Mouse (Mus musculus) monocyte, adult 2 months (primary cell): ENCODE results near the gene Gprc5a.

Source experiments
- DNase-seq, 2 experiments: peaks; one replicate each; pipeline ENCODE4 v3.0.0; 2022; ENCODE audit warnings: low spot score in 2 of 2, low read depth in 1 of 2

Gene Gprc5a

DNA sequence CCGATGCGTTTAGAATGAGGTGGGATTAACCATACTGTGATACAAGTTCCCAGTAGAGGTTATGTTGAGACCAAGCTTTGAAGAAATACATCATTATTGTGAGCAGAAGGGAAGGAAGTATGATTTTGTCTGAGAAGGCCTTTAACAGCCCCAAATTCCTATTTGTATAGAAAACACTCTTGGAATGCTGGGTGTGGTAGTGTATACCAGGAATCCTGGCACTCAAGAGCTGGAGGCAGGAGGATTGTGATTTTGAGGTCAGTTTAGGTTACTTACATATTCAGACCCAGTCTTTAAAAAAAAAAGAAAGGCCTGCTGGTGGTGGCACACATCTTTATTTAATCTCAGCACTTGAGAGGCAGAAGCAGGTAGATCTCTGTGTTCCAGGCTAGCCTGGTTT, 4.9 kb downstream of the Gprc5a start:
- DNase-seq: no peak

DNA sequence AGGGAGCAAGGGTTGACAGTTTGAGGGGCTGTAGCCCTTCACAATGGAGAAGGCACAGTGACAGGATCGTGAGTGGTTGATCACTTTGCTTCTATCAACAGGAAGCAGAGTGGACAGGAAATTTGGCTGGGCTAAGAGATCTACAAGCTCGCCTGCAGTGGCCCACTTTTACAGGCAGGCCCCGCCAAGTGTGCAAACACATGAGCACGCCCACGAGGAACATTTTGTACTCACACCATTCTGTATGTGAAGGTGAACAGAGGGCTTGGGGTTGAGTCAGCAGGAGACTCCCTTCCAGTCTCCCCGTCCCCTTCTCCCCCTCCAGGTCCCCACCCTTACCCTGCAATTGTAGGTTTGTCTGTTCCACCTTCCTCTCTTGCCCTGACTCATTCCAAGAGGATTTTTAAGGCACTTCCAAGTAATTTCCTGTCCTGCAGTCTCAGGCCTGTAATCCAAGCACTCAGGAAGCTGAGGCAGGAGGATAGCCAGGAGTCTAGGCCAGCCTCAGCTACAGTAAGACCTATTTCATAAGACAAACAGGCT, 9.0 kb downstream of the Gprc5a start:
- no peak for DNase-seq

GRCm38 (mm10) chr6:135076202-135076601, 10.8 kb downstream of the Gprc5a start:
- DNase-seq: no peak

DNA sequence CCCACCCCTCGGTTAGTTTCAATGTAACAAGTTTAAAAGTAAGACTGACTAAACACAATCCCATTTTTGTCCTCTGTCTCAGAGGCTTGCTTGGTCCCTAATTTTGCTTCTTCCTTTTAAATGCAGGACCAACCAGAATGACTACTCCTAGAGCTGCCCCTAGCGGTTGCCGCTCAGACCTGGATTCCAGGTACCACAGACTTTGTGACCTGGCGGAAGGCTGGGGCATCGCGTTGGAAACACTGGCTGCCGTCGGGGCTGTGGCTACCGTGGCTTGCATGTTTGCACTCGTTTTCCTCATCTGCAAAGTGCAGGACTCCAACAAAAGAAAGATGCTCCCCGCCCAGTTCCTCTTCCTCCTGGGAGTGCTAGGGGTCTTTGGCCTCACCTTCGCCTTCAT, 13.0 kb downstream of the Gprc5a start:
- no peak for DNase-seq

GRCm38 (mm10) chr6:135083991-135084502, 18.6 kb downstream of the Gprc5a start:
- DNase-seq: no peak

GRCm38 (mm10) chr6:135085703-135086102, 20.3 kb downstream of the Gprc5a start:
- no peak for DNase-seq

DNA sequence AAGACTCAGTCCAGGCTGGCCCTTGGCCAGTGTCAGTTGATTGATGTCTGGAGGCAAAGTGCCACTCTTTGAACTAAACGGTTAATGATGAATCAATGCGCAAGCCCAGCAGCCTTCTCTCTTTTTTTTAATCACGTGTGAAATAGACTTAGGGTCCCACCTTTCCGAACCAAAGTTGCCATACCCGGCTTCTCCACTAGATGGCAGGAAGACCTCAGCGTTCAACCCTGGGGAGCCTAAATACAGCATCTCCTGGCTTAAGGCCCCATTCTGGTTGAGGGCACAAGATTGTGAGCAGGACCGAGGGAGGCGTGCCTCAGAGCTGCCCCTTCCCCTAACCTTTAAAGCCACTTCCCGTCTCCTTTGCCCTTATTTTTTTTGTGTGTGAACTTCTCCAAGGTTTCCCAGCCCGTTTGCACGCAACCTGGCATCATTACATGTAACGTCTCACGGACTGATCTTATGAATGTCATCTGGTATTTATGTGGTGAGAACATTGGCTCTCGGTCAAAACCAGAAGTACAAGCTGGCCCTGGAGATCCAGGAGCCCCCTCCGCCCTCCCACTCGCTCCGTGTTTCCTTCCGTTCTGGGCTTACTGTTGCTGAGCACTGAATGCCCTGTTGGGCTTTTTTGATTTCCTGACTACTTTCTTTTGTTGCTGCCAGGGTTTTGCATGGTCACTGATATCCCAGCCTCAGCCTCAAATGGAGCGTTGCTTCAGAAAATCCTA, 22.4 kb downstream of the Gprc5a start:
- peak in 1 of 2 experiments; percentile 38 for DNase-seq

DNA sequence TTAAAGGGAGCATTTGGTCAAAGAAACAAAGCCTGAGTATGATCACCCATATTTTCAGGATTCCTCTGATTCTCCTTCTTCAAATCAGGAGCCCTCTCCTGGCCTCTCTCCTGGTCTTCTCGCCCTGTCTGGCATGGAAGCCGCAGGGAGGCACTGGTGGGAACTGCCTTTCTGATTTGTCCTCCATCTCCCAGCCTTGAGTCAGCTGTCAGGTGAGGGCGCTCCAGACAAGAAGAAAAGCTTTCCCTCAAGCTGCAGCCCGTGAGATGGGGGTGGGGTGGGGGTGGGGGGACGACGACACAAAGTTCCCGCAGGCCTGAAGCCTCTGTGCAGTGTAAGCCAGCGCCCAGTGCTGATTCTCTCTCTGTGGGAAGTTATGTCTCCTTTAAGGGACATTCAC, 24.3 kb downstream of the Gprc5a start:
- DNase-seq: no peak

GRCm38 (mm10) chr6:135090661-135091060, 25.2 kb downstream of the Gprc5a start:
- no peak for DNase-seq

DNA sequence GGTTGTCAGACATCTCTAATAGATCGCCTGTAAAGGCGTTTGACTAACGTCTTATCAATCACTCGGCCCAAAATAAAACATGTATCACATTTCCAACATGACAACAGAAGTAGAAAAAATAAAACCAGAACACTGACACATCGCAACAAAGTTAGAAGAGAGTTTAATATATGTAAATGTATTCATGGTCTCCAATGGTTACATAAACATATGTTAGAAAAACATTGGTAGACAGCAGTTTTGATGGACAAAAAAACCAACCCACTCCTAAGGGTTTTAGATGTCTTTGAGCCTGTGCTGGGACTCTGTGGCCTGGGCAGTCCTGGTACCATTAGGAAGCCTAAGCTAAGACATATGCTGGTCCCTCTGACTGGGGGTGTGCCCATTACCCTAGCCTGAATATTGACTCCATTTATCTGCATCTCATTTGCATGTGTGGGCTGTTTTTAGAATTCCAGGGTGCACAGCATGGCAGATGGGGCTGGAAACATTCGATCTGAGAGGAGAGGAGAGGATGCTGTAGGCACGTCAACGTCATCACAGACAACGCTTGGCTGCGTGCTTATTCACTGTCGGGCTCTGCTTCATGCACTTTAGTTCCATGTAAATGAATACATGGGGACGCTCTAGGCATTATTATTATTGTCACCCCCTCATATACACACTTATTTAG, 27.5 kb downstream of the Gprc5a start:
- no peak for DNase-seq

- no peak for DNase-seq
Observed at GRCm38 (mm10) chr6:135100787-135101472, 35.5 kb downstream of the Gprc5a start.

DNA sequence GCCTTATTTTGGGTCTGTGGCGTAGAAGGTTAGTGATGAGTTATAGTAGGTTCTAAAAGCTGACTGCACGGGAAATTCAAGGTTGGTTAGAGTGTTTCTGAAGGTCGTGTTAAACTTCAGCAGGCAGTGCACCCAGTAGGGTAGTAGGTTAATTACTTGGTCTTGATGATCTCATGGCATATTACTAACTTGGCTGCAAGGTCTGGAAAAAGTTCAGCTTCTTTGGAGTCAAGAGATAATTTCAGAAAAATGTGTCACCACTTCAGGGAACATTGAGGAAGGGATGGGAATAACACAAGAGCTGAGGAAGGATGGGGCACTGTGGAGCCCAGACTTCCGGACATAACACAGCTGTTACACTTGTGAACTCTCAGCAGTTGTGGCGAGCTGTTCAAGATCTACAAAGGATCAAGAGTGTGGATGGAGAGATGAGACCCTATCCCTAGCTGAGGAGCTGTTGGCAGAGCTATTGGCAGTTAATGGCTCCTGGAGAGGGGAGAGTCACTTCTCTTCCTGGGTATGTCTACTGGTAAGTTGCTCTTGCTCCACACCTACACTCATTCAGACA, 37.4 kb downstream of the Gprc5a start:
- DNase-seq: no peak

- DNase-seq: no peak
Observed at GRCm38 (mm10) chr6:135107014-135107413, 41.6 kb downstream of the Gprc5a start.

DNA sequence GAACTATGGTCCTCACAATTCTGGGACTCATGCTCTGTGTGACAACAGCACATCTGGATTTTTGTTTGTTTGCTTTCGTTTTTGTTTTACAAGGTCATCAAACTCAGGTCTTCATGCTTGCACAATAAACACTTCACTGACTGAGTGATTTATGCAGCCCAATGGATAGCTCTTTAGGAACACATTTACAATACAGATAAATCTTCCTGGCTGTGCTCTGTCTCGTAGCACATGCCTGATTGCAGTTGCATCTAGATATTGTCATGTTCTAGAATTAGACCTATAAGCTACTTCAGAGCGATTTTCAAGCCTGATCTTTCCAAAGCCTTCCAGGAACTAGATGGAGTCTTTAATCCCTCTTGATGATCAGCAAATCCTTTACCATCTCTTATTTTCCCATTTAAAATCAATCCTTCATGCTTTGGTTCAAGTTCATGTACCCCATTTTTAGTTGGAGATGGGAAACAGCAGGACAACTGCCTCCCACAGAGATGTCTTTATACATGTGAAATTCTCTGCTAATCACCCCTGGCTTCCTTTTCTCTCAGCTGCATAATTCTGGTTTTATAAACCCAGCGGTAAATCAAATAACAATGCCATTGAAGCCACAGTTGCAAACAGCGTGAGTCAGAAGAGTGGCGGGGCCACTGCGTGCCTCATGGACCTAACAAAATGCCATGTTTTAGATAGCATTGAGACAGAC, 47.1 kb downstream of the Gprc5a start:
- no peak for DNase-seq

- no peak for DNase-seq
Observed at GRCm38 (mm10) chr6:135113114-135113436, 47.6 kb downstream of the Gprc5a start.

GRCm38 (mm10) chr6:135116479-135116878, 51.0 kb downstream of the Gprc5a start:
- DNase-seq: no peak

DNA sequence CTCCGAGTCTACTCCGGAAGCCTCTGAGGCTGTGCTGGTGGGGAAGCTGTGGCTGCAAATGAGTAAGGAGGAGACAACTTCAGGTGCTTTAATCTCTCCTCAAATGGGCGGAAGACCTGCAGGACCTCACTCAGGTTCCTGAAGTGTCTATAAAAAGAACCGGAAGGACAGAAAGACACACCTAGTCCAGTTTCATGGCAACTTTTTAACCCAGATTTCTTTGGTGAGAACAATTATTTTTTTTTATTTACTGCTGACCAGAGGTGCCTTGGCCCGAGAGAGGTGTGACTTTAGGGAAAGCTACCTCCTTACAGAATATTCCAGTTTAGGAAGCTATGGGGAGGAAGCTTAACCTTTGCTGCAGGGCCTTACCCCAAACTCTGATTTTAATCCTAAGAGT, 52.7 kb downstream of the Gprc5a start, which contains the start of gene Gprc5d:
Gene Gprc5d (minus strand): TSS at position 101 of the 400 bp plus-strand sequence.
- DNase-seq: no peak

- no peak for DNase-seq
Observed at GRCm38 (mm10) chr6:135124755-135125380, 59.4 kb downstream of the Gprc5a start.

- no peak for DNase-seq
Observed at GRCm38 (mm10) chr6:135133086-135133485, 67.6 kb downstream of the Gprc5a start.

GRCm38 (mm10) chr6:135133486-135133885, 68.0 kb downstream of the Gprc5a start:
- no peak for DNase-seq
